Mouse (Mus musculus) MEL (cell line): ENCODE data around the gene Etnk2. TPM values are rescaled to one million over a fixed set of nuclear protein-coding genes. Genes with fewer than 3 reads are reported as not detected.

Source experiments
- DNase-seq: peaks from one replicate; pipeline ENCODE4 v3.0.0; 2011; ENCODE audit warnings: low read depth, low spot score
- H3K27ac ChIP-seq: 2 replicates; pipeline ENCODE4 v1.5.1; 2012; ENCODE audit warnings: low read depth, mild to moderate bottlenecking, control low read depth, low read length, moderate library complexity; ENCODE audit not compliant: control insufficient read depth
- H3K27me3 ChIP-seq, 2 experiments: fragments of 150-350 bp in 1 of 2; sonication (generic) in 1 of 2; 2 replicates each; pipeline ENCODE4 v1.6.1; 2012; ENCODE audit warnings: low read length in 2 of 2, mild to moderate bottlenecking in 2 of 2, improper control_type of control experiment in 1 of 2, moderate library complexity in 1 of 2; ENCODE audit not compliant: insufficient read depth in 2 of 2, control insufficient read depth in 1 of 2
- H3K36me3 ChIP-seq, 2 experiments: 2 replicates each; pipeline ENCODE4 v1.6.1; 2012 to 2014; ENCODE audit warnings: low read length in 2 of 2, improper control_type of control experiment in 1 of 2, inconsistent platforms in 1 of 2, mild to moderate bottlenecking in 1 of 2; ENCODE audit not compliant: insufficient read depth in 2 of 2, control insufficient read depth in 1 of 2
- H3K4me1 ChIP-seq, 2 experiments: fragments of 150-350 bp in 1 of 2; sonication (generic) in 1 of 2; 2 replicates each; pipeline ENCODE4 v1.6.1; 2012; ENCODE audit warnings: low read length in 2 of 2, improper control_type of control experiment in 1 of 2, mild to moderate bottlenecking in 1 of 2; ENCODE audit not compliant: insufficient read depth in 2 of 2, control insufficient read depth in 1 of 2
- H3K4me3 ChIP-seq, 2 experiments: fragments of 150-350 bp in 1 of 2; sonication (generic) in 1 of 2; 2 replicates each; pipeline ENCODE4 v1.5.1; 2012; ENCODE audit warnings: low read depth in 2 of 2, low read length in 2 of 2, mild to moderate bottlenecking in 2 of 2, moderate library complexity in 2 of 2, control low read depth in 1 of 2, improper control_type of control experiment in 1 of 2; ENCODE audit not compliant: control insufficient read depth in 1 of 2, insufficient read depth in 1 of 2
- H3K79me2 ChIP-seq: 2 replicates; pipeline ENCODE4 v1.6.1; 2012; ENCODE audit warnings: mild to moderate bottlenecking, low read length, moderate library complexity; ENCODE audit not compliant: control insufficient read depth, poor library complexity, insufficient read depth
- H3K9ac ChIP-seq: 2 replicates; pipeline ENCODE4 v1.6.1; 2012; ENCODE audit warnings: low read depth, mild to moderate bottlenecking, control low read depth, low read length, moderate library complexity; ENCODE audit not compliant: control insufficient read depth, poor library complexity, severe bottlenecking
- H3K9me3 ChIP-seq: fragments of 150-350 bp; sonication (generic); replicated peaks from 2 replicates; pipeline ENCODE4 v1.6.1; 2012; ENCODE audit warnings: mild to moderate bottlenecking, low read length, improper control_type of control experiment, moderate library complexity; ENCODE audit not compliant: insufficient read depth
- CHD1 ChIP-seq: IDR thresholded peaks from 2 replicates; pipeline ENCODE4 v1.6.1; 2012; ENCODE audit warnings: low read depth, mild to moderate bottlenecking, inconsistent platforms, low read length, improper control_type of control experiment
- CHD2 ChIP-seq: IDR thresholded peaks from 2 replicates; pipeline ENCODE4 v1.6.1; 2011; ENCODE audit warnings: low read length, improper control_type of control experiment
- E2F4 ChIP-seq: IDR thresholded peaks from 2 replicates; pipeline ENCODE4 v1.6.1; 2011; ENCODE audit warnings: low read depth, low read length, improper control_type of control experiment, borderline replicate concordance
- ELF1 ChIP-seq: IDR thresholded peaks from 2 replicates; pipeline ENCODE4 v1.6.1; 2014; ENCODE audit warnings: low read depth, mild to moderate bottlenecking, inconsistent platforms, low read length, improper control_type of control experiment, moderate library complexity
- ETS1 ChIP-seq: IDR thresholded peaks from 2 replicates; pipeline ENCODE4 v1.6.1; 2012; ENCODE audit warnings: low read depth, mild to moderate bottlenecking, inconsistent platforms, low read length, improper control_type of control experiment, moderate library complexity
- GATA1 ChIP-seq: IDR thresholded peaks from 2 replicates; pipeline ENCODE4 v1.6.1; 2011; ENCODE audit warnings: low read depth, low read length, improper control_type of control experiment
- HCFC1 ChIP-seq: IDR thresholded peaks from 2 replicates; pipeline ENCODE4 v1.6.1; 2012; ENCODE audit warnings: low read depth, mild to moderate bottlenecking, inconsistent platforms, low read length, improper control_type of control experiment, moderate library complexity
- JUND ChIP-seq: IDR thresholded peaks from 2 replicates; pipeline ENCODE4 v1.6.1; 2011; ENCODE audit warnings: low read depth, mild to moderate bottlenecking, improper control_type of control experiment, low read length
- KAT2A ChIP-seq: conservative IDR thresholded peaks from 2 replicates; pipeline ENCODE4 v1.6.1; 2012; ENCODE audit warnings: low read depth, low read length, improper control_type of control experiment, inconsistent platforms
- MAX ChIP-seq: IDR thresholded peaks from 2 replicates; pipeline ENCODE4 v1.6.1; 2011; ENCODE audit warnings: low read length, improper control_type of control experiment
- MAZ ChIP-seq: IDR thresholded peaks from 2 replicates; pipeline ENCODE4 v1.6.1; 2012; ENCODE audit warnings: low read depth, mild to moderate bottlenecking, inconsistent platforms, low read length, improper control_type of control experiment
- MEF2A ChIP-seq: IDR thresholded peaks from 2 replicates; pipeline ENCODE4 v1.6.1; 2014; ENCODE audit warnings: low read depth, mild to moderate bottlenecking, inconsistent platforms, low read length, improper control_type of control experiment; ENCODE audit not compliant: poor library complexity, insufficient replicate concordance, severe bottlenecking; ENCODE audit errors: extremely low read depth
- MXI1 ChIP-seq: IDR thresholded peaks from 2 replicates; pipeline ENCODE4 v1.6.1; 2011; ENCODE audit warnings: mild to moderate bottlenecking, low read depth, low read length, improper control_type of control experiment
- MYB ChIP-seq: IDR thresholded peaks from 2 replicates; pipeline ENCODE4 v1.6.1; 2011; ENCODE audit warnings: mild to moderate bottlenecking, low read depth, low read length, improper control_type of control experiment
- MYC ChIP-seq: IDR thresholded peaks from 2 replicates; pipeline ENCODE4 v1.6.1; 2011; ENCODE audit warnings: low read depth, mild to moderate bottlenecking, low read length, improper control_type of control experiment, moderate library complexity
- POLR2AphosphoS5 ChIP-seq: IDR thresholded peaks from 2 replicates; pipeline ENCODE4 v1.6.1; 2012; ENCODE audit warnings: low read depth, borderline replicate concordance, mild to moderate bottlenecking, inconsistent platforms, low read length, moderate library complexity, mixed read lengths
- RAD21 ChIP-seq: IDR thresholded peaks from 2 replicates; pipeline ENCODE4 v1.6.1; 2011; ENCODE audit warnings: mild to moderate bottlenecking, low read depth, low read length, improper control_type of control experiment
- RCOR1 ChIP-seq: IDR thresholded peaks from 2 replicates; pipeline ENCODE4 v1.6.1; 2012; ENCODE audit warnings: low read depth, mild to moderate bottlenecking, inconsistent platforms, low read length, improper control_type of control experiment
- SIN3A ChIP-seq: IDR thresholded peaks from 2 replicates; pipeline ENCODE4 v1.6.1; 2012; ENCODE audit warnings: low read length, improper control_type of control experiment, inconsistent platforms
- TAL1 ChIP-seq: IDR thresholded peaks from 2 replicates; pipeline ENCODE4 v1.6.1; 2012; ENCODE audit warnings: mild to moderate bottlenecking, inconsistent platforms, low read length, moderate library complexity, mixed read lengths
- TBP ChIP-seq: IDR thresholded peaks from 2 replicates; pipeline ENCODE4 v1.8.0; 2011; ENCODE audit warnings: low read depth, low read length, improper control_type of control experiment
- TCF12 ChIP-seq: IDR thresholded peaks from 2 replicates; pipeline ENCODE4 v1.6.1; 2014; ENCODE audit warnings: low read depth, mild to moderate bottlenecking, inconsistent platforms, low read length, improper control_type of control experiment, moderate library complexity
- ZKSCAN1 ChIP-seq: IDR thresholded peaks from 2 replicates; pipeline ENCODE4 v1.6.1; 2012; ENCODE audit warnings: low read depth, mild to moderate bottlenecking, inconsistent platforms, low read length, improper control_type of control experiment, moderate library complexity
- polyA plus RNA-seq, 2 experiments: library from polyadenylated mRNA; stranded (reverse) in 1 of 2; unstranded in 1 of 2; fragments of >175 nt in 1 of 2; fragments of >200 nt in 1 of 2; gene quantifications; 2 replicates each; pipeline versions ENCODE4 v1.2.1 to v1.2.4; 2012; ENCODE audit warnings: low replicate concordance in 2 of 2, low read depth in 1 of 2; ENCODE audit not compliant: insufficient read length in 2 of 2, insufficient read depth in 1 of 2, missing spikeins in 1 of 2
- total RNA-seq: library from RNA; depleted of rRNA; stranded (reverse); fragments of 300-350 nt; gene quantifications from 2 replicates; pipeline ENCODE4 v1.2.3, GENCODE M21; 2012

The Etnk2 gene
- total and polyA plus RNA-seq, 3 experiments, result 0.06 to 0.08 TPM; not detected in 1

DNA sequence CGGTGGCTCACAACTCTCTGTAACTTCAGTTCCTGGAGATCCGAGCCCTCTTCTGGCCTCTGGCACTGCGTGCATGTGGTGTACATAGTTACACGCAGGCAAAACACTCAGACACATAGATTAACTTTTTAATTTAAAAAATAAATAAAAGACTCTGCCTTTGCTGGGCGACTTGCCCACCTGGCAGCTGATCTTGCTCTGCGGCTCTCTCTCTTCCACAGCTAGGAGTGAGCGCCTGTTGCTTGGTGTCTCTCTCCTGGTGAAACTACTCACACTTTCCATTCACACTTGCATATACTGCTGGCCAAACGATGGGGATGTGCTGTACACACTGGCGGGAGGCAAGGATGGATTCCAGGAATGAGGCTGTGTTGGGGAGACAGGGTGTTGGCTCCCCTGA is 16.8 kb upstream of the Etnk2 start:
- peak overlapping the region; percentile 18 to 49; a peak in 3 of 4 replicates for H3K4me3 ChIP-seq
- H3K9ac ChIP-seq, result peak overlapping the region; percentile 31; the same call in 1 of the 2 replicates
- no peaks in the 10 kb centered on the region for H3K79me2 ChIP-seq
- DNase-seq, result peak; percentile 56
- peaks cover 0 to 9% of the 10 kb centered on the region in 2 experiments; a peak in 2 of 4 replicates for H3K4me1 ChIP-seq
- TF ChIP-seq MYC (no peak), TBP (no peak), MEF2A (no peak), KAT2A (no peak), POLR2AphosphoS5 (no peak), E2F4 (no peak), MAZ (no peak), TAL1 (no peak), ZKSCAN1 (no peak), JUND (no peak), RAD21 (no peak), RCOR1 (no peak), MXI1 (no peak), GATA1 (no peak)
- no peaks in the 10 kb centered on the region for H3K27me3 ChIP-seq
- H3K9me3 ChIP-seq, result no peaks in the 10 kb centered on the region
- no peaks in the 10 kb centered on the region for H3K36me3 ChIP-seq
- no peak overlapping the region for H3K27ac ChIP-seq

DNA sequence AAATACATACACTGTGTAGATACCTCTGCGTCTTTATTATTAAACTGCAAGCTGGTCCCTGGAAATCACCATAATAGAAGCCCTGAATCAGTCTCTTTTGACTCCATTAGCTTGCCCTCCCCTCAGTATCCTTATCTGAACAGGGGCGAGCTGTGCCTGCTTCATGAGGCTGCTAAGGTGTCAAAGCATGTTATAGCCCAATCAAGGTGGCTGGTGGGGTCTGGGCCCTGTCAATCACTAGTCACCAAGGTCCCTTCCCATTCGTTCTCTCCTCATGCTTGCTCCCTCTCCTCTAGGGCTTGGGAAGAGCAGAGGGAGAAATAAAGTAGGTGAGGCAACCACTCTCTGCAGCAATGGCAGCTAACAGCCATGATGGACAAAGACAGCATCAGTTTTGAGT is 16.1 kb upstream of the Etnk2 start:
- Histone ChIP-seq H3K27me3 (no peaks in the 10 kb centered on the region), H3K9me3 (no peaks in the 10 kb centered on the region), H3K27ac (no peak overlapping the region), H3K9ac (no peak overlapping the region), H3K79me2 (no peaks in the 10 kb centered on the region), H3K4me1 (peaks cover 0 to 9% of the 10 kb centered on the region in 2 experiments; a peak in 2 of 4 replicates), H3K4me3 (no peak overlapping the region), H3K36me3 (no peaks in the 10 kb centered on the region)
- TF ChIP-seq MAZ, result no peak
- no peak for TF ChIP-seq CHD1
- TF ChIP-seq ELF1, result no peak
- TF ChIP-seq ETS1, result no peak
- TF ChIP-seq CHD2, result no peak
- TF ChIP-seq E2F4, result no peak
- TF ChIP-seq RAD21, result no peak
- TF ChIP-seq SIN3A, result no peak
- no peak for TF ChIP-seq HCFC1
- TF ChIP-seq MAX, result no peak
- TF ChIP-seq MYB, result no peak
- TF ChIP-seq TCF12, result no peak
- DNase-seq, result no peak
